Mouse (Mus musculus): Measurements from ENCODE around the gene Olfr576.

Olfr576 gene

DNA sequence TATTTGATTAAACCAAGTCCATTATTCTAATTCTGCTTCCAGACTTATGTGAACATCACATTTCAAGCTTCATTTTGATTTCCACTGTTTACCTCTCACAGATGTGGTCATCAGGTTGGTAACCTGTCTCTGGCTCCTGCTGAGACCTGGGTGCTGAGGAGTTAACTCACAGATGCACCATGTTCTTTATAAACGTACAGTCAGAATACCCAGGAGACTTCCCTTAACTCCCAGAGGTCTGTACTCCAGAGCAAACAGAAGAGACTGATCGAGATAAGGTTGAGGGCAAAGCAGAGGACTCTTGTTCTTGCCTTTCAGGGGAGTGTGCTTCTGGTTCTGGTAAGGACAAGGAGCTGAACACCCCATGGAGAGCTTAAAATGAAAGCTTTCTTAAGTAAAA is at the start of gene Olfr576:
TSS of gene Olfr576 (plus strand) at position 301 of the 400 bp plus-strand sequence.
- DNase-seq = no peak

DNA sequence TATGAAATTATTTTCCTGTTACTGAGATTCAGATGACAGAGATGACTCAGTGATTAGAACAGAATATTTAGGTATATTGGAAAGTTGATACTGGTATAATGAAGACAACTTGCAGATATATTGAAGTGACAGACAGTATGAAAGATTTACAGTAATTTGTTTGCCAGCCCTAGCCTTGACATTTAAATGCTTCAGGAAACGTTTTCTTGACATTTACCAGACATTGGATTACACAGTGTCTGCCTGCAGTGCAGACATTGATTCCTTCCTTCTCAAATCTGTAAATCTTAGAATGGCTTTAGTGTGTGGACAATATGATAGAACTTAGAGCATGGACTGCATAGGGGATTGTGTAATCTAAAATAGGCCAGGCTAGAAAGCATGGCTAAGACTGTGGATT is 47.2 kb upstream of the Olfr576 start:
- DNase-seq = no peak

GRCm38 (mm10) chr7:102916405-102916804 is 46.1 kb upstream of the Olfr576 start:
- no peak for DNase-seq

DNA sequence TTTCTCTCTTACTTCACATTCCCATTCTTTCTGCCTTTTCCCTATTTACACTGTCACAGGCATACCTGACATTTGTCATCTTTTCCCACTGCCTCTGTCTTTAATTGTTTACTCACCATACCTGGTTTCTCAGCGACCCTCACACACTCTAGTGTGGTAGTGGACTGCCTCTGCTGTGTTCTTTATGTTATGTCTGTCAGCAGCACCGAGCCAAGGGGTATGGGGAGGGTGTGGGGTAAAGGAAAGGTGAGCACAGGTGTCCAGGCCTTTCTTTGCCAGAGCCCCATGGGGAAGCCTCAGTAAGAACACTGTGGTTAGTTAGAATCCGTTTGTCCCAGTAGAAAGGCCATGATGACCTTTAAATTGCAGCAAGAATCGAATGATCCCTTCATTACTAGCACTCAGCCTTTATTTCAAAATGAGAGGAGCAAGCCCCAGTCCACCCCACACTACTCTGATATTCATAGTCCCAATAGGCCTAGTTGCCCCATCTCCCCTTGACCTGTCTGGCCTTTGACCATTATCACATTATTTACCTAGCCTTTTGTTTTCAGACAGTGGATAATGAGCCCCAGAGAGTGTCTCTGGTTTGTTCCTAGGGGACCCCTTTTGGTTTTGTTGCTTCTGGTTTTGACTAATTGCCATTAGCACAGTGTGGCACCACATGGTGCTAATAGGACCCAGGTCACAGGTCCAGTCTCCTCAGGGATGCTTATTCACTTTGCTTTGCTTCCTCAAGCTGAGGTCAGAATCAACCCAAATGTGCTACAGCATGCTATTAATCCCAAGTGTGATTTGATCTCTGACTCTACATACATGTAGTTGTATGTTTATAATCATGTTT is 45.2 kb upstream of the Olfr576 start, which contains the start of gene Olfr571:
TSS of gene Olfr571 (minus strand) at position 505 of the 844 bp plus-strand sequence.
- DNase-seq = no peak

DNA sequence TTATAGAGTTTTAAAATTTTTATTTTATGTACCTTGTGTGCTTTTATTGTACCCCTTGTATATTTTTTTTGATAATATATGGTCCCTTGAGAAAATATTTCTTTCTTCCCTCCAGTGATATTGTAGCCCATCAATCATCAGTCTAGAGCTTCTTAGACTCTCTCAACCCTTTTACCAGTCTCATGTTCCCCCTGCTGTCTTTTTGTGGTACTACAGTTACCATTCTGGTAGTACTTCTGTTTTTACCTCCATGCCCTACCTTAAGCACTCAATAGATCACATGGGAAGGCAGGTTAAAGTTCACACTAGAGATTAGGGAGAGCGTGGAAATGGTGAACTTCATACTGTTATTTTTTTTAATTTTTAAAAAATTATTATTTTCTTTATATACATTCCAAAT is 42.8 kb upstream of the Olfr576 start:
- DNase-seq = peak in 1 of 2 experiments; percentile 23

GRCm38 (mm10) chr7:102924109-102924508 is 38.4 kb upstream of the Olfr576 start, which contains the start of gene Olfr572:
Olfr572 (plus strand) TSS chr7:102924409.
- no peak for DNase-seq

DNA sequence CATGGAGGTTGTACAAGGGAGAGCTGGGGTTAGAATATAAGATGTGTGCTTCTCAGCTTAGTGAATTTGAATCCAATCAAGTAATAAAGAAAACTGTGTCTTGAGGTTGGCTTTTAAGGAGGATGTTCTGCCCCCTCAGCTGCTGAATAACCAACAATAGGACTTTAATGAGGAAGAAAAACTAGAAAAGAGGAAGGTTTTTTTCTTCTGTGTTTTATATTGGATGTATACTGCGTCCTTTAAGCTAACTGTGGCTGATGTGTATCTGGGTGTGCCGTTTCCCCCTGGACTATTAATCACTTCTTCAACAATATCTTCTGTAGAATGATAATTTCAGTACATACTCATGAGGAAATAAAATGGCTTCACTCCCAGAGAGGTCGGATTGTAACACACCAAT is 35.4 kb upstream of the Olfr576 start:
- DNase-seq = no peak

DNA sequence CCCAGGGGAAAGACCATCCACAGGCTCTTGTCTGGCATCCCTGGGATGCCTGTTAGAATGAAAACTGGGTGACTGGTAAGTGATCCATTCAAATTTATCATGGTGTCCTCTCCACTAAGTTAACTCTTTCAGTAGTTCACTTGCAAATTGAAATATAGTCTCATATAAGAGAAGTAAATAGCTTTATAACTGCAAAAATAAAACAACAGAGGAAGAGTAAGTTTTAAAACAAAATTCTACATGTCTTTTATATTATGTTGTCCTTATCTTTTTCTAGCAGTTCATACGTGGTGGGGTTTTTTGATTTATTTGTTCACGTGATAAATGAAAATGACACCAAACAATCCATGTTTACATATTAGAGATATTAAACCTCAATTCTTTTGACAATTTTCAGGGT is 20.0 kb upstream of the Olfr576 start, which contains the start of gene Olfr573-ps1:
TSS of gene Olfr573-ps1 (minus strand) at position 101 of the 400 bp plus-strand sequence.
- DNase-seq = no peak

- DNase-seq = no peak
Measured at GRCm38 (mm10) chr7:102943417-102943816, 19.0 kb upstream of the Olfr576 start.

- no peak for DNase-seq
Measured at GRCm38 (mm10) chr7:102948167-102948566, 14.3 kb upstream of the Olfr576 start, which contains the start of gene Olfr574. Olfr574 (plus strand) TSS chr7:102948467.

DNA sequence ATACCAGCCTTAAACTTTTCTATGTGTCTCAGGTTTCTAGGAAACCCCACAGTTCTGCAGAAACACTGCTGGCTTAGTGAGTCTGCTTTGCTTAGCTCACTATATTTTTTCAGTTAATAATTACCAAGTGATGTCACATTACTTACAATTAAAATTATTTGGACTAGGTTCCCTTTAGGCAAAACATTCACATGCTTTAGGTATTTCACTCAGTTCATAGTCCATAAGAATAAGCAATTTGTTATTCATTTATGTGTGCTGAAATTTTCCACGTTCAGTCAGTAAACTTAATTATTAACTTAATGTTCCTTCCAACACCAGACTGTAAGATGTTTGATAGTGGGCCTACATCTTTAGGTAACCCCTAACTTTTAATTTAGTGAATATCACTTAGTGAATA is 11.7 kb upstream of the Olfr576 start:
- DNase-seq = no peak

- no peak for DNase-seq
Measured at GRCm38 (mm10) chr7:102958137-102958536, 4.3 kb upstream of the Olfr576 start.

GRCm38 (mm10) chr7:102958593-102958992 is 3.9 kb upstream of the Olfr576 start, which contains the start of gene Olfr575:
Olfr575 (minus strand) TSS chr7:102958775.
- DNase-seq = no peak

- no peak for DNase-seq
Measured at GRCm38 (mm10) chr7:102974399-102974798, 11.9 kb downstream of the Olfr576 start.

DNA sequence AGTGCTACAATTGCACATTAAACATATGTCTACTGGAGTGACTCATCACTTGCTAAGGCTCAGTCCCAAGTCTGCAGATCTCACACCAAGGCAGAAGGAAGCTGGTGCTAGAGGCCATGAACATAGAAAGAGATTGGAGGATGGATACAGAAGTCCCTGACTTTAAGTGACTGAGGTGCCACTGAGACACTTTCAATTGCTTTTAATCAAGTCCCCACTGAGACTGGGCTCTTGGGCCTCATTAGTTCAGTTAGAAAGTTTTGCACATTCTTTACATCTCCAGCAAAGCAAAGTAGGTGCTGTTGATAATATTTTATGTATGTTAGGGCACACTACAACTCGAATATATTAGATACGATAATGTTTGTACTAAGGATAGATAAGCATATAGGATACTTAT is 13.4 kb downstream of the Olfr576 start, which contains the start of gene Olfr577:
TSS of gene Olfr577 (minus strand) at position 101 of the 400 bp plus-strand sequence.
- no peak for DNase-seq

DNA sequence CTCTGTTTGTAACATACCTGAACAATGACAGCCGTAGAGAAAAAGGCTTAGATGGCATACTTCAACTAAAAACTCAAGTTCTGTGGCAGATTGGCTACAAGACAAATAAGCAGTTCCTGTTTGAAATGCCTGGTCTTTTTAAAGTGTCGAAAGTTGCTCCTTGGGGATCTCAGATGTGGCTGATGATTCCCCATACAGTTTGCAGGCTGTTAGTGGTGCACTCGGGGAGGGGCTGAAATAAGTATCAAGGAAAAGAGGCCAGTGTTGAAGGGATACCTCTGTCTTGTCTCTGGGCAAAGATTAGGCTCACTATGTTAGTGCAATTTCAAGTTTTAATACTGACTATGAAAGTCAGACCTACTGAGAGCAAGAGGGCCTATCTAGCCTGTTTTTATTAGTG is 26.8 kb downstream of the Olfr576 start, which contains the start of gene Olfr578:
TSS of gene Olfr578 (minus strand) at position 101 of the 400 bp plus-strand sequence.
- DNase-seq = no peak

Measured in cerebellum, postnatal 25 days (tissue).